Mouse (Mus musculus) testis, adult 2 months (tissue): ENCODE data around the gene Srpk2. TPM values are rescaled to one million over a fixed set of nuclear protein-coding genes. Genes with fewer than 3 reads are reported as not detected.

Source experiments
- H3K27ac ChIP-seq: fragments of 200-500 bp; 2 replicates; pipeline ENCODE4 v1.5.1; 2012; ENCODE audit warnings: low read depth, low read length; ENCODE audit not compliant: control insufficient read depth, insufficient read depth
- H3K27me3 ChIP-seq: fragments of 200-500 bp; 2 replicates; pipeline ENCODE4 v1.6.1; 2012; ENCODE audit warnings: mild to moderate bottlenecking, low read length, moderate library complexity; ENCODE audit not compliant: control insufficient read depth, insufficient read depth
- H3K36me3 ChIP-seq: fragments of 200-500 bp; 2 replicates; pipeline ENCODE4 v1.6.1; 2012; ENCODE audit warnings: mild to moderate bottlenecking, low read length; ENCODE audit not compliant: control insufficient read depth, insufficient read depth
- H3K4me1 ChIP-seq: fragments of 200-500 bp; 2 replicates; pipeline ENCODE4 v1.6.1; 2012; ENCODE audit warnings: low read length; ENCODE audit not compliant: control insufficient read depth, insufficient read depth
- H3K4me3 ChIP-seq: fragments of 200-500 bp; 2 replicates; pipeline ENCODE4 v1.5.1; 2012; ENCODE audit warnings: low read depth, mild to moderate bottlenecking, low read length, moderate library complexity, mixed read lengths; ENCODE audit not compliant: control insufficient read depth
- CTCF ChIP-seq: fragments of 200-500 bp; IDR thresholded peaks from 2 replicates; pipeline ENCODE4 v1.5.1; 2012; ENCODE audit warnings: low read depth, mild to moderate bottlenecking, inconsistent platforms, low read length, moderate library complexity; ENCODE audit not compliant: control insufficient read depth, insufficient read depth, insufficient replicate concordance
- POLR2A ChIP-seq: fragments of 200-500 bp; IDR thresholded peaks from 2 replicates; pipeline ENCODE4 v1.6.1; 2012; ENCODE audit warnings: low read depth, mild to moderate bottlenecking, inconsistent platforms, low read length, moderate library complexity; ENCODE audit not compliant: control insufficient read depth
- polyA plus RNA-seq: library from polyadenylated mRNA; depleted of rRNA; stranded (reverse); fragments of >200 nt; gene quantifications from 2 replicates; pipeline ENCODE4 v1.2.3, GENCODE M21; 2012

The Srpk2 gene
- polyA plus RNA-seq, 1 experiment: 229 TPM

GRCm38 (mm10) chr5:23581484-23582060 is 102.8 kb downstream of the Srpk2 start:
- Histone ChIP-seq H3K4me1 (no peaks in the 10 kb centered on the region), H3K27ac (no peak overlapping the region), H3K36me3 (no peaks in the 10 kb centered on the region), H3K27me3 (no peaks in the 10 kb centered on the region), H3K4me3 (no peak overlapping the region)
- TF ChIP-seq CTCF (no peak), POLR2A (no peak)

- TF ChIP-seq CTCF (no peak), POLR2A (no peak)
Measured at GRCm38 (mm10) chr5:23579120-23579880, 105.1 kb downstream of the Srpk2 start.

GRCm38 (mm10) chr5:23578322-23578957 is 106.0 kb downstream of the Srpk2 start:
- Histone ChIP-seq H3K4me3 (no peak overlapping the region), H3K27me3 (no peaks in the 10 kb centered on the region), H3K4me1 (no peaks in the 10 kb centered on the region), H3K36me3 (no peaks in the 10 kb centered on the region), H3K27ac (no peak overlapping the region)
- no peak for TF ChIP-seq CTCF
- TF ChIP-seq POLR2A: no peak

More at GRCm38 (mm10) chr5:23579120-23579880, 105.1 kb downstream of the Srpk2 start:
- no peaks in the 10 kb centered on the region for H3K36me3 ChIP-seq
- no peaks in the 10 kb centered on the region for H3K27me3 ChIP-seq
- no peak overlapping the region for H3K4me3 ChIP-seq
- no peak overlapping the region for H3K27ac ChIP-seq
- no peaks in the 10 kb centered on the region for H3K4me1 ChIP-seq

- H3K36me3 ChIP-seq: no peaks in the 10 kb centered on the region
- H3K4me1 ChIP-seq: no peaks in the 10 kb centered on the region
- no peak overlapping the region for H3K4me3 ChIP-seq
- TF ChIP-seq CTCF: no peak
- TF ChIP-seq POLR2A: no peak
- no peaks in the 10 kb centered on the region for H3K27me3 ChIP-seq
- H3K27ac ChIP-seq: no peak overlapping the region
Measured at GRCm38 (mm10) chr5:23577847-23578246, 106.6 kb downstream of the Srpk2 start.

- Histone ChIP-seq H3K27ac (no peak overlapping the region), H3K27me3 (no peaks in the 10 kb centered on the region), H3K4me3 (no peak overlapping the region)
Measured at GRCm38 (mm10) chr5:23576336-23577094, 107.9 kb downstream of the Srpk2 start.

GRCm38 (mm10) chr5:23573942-23574341 is 110.5 kb downstream of the Srpk2 start:
- no peaks in the 10 kb centered on the region for H3K4me1 ChIP-seq
- H3K27ac ChIP-seq: no peak overlapping the region
- no peaks in the 10 kb centered on the region for H3K36me3 ChIP-seq
- no peaks in the 10 kb centered on the region for H3K27me3 ChIP-seq
- H3K4me3 ChIP-seq: no peak overlapping the region
- TF ChIP-seq CTCF: no peak
- TF ChIP-seq POLR2A: no peak

More at GRCm38 (mm10) chr5:23576336-23577094, 107.9 kb downstream of the Srpk2 start:
- no peak for TF ChIP-seq CTCF
- TF ChIP-seq POLR2A: no peak
- no peaks in the 10 kb centered on the region for H3K36me3 ChIP-seq
- H3K4me1 ChIP-seq: no peaks in the 10 kb centered on the region

- Histone ChIP-seq H3K4me1 (no peaks in the 10 kb centered on the region), H3K27me3 (no peaks in the 10 kb centered on the region), H3K4me3 (no peak overlapping the region), H3K36me3 (peaks cover 1% of the 10 kb centered on the region; the same call in 1 of the 2 replicates), H3K27ac (no peak overlapping the region)
- TF ChIP-seq CTCF (no peak), POLR2A (no peak)
Measured at GRCm38 (mm10) chr5:23568188-23568587, 116.2 kb downstream of the Srpk2 start.
